Mouse (Mus musculus) G1E (cell line): Measurements from ENCODE around the gene 1700034J05Rik. TPM values are rescaled to one million over a fixed set of nuclear protein-coding genes. Genes with fewer than 3 reads are reported as not detected.

Experiments
- ATAC-seq: 2 replicates; pipeline ENCODE4 v1.8.0; 2016; ENCODE audit warnings: mild to moderate bottlenecking; ENCODE audit not compliant: insufficient number of reproducible peaks, poor library complexity, low FRiP score, severe bottlenecking; ENCODE audit errors: extremely low read depth
- DNase-seq: peaks from one replicate; pipeline ENCODE4 v3.0.0; 2012; ENCODE audit warnings: low spot score
- H3K27me3 ChIP-seq: 2 replicates; pipeline ENCODE4 v1.6.1; 2012; ENCODE audit warnings: mild to moderate bottlenecking, low read length, inconsistent platforms; ENCODE audit not compliant: insufficient read depth
- H3K36me3 ChIP-seq: replicated peaks from 2 replicates; pipeline ENCODE3; 2012; ENCODE audit warnings: mild to moderate bottlenecking, inconsistent platforms
- H3K4me1 ChIP-seq: 2 replicates; pipeline ENCODE4 v1.6.1; 2012; ENCODE audit warnings: low read depth, low read length, inconsistent platforms, mixed read lengths; ENCODE audit not compliant: insufficient read depth
- H3K4me3 ChIP-seq: 2 replicates; pipeline ENCODE4 v1.5.1; 2012; ENCODE audit warnings: low read depth, mild to moderate bottlenecking, inconsistent platforms, low read length, moderate library complexity, mixed read lengths
- H3K9me3 ChIP-seq: replicated peaks from 2 replicates; pipeline ENCODE4 v1.6.1; 2012; ENCODE audit warnings: inconsistent platforms
- CTCF ChIP-seq: IDR thresholded peaks from 2 replicates; pipeline ENCODE4 v1.5.1; 2012; ENCODE audit warnings: low read depth, low read length, inconsistent platforms, mixed read lengths
- GATA1 ChIP-seq: IDR thresholded peaks from 2 replicates; pipeline ENCODE4 v1.6.1; 2012; ENCODE audit warnings: borderline replicate concordance, low read length, inconsistent platforms, mixed read lengths
- GATA2 ChIP-seq: IDR thresholded peaks from 2 replicates; pipeline ENCODE4 v1.6.1; 2012; ENCODE audit warnings: low read depth, low read length, inconsistent platforms, borderline replicate concordance
- POLR2AphosphoS5 ChIP-seq: IDR thresholded peaks from 2 replicates; pipeline ENCODE4 v1.6.1; 2012; ENCODE audit warnings: low read depth, low read length, inconsistent platforms; ENCODE audit not compliant: insufficient replicate concordance
- TAL1 ChIP-seq: conservative IDR thresholded peaks from 2 replicates; pipeline ENCODE4 v1.6.1; 2012; ENCODE audit warnings: low read depth, low read length, inconsistent platforms, mixed read lengths
- polyA plus RNA-seq: library from polyadenylated mRNA; stranded (reverse); fragments of >175 nt; gene quantifications from 2 replicates; pipeline ENCODE4 v1.2.3, GENCODE M21; 2012
- total RNA-seq, 2 experiments: library from RNA; stranded (forward) in 1 of 2; stranded (reverse) in 1 of 2; fragments of 200-1000 nt in 1 of 2; fragments of >200 nt in 1 of 2; fragmentation: Nextera tagmentation in 1 of 2; gene quantifications; 2 replicates each; pipeline ENCODE4 v1.2.3; 2014 to 2017

The 1700034J05Rik gene
- total and polyA plus RNA-seq, 3 experiments: 0.11 TPM; not detected in 2

DNA sequence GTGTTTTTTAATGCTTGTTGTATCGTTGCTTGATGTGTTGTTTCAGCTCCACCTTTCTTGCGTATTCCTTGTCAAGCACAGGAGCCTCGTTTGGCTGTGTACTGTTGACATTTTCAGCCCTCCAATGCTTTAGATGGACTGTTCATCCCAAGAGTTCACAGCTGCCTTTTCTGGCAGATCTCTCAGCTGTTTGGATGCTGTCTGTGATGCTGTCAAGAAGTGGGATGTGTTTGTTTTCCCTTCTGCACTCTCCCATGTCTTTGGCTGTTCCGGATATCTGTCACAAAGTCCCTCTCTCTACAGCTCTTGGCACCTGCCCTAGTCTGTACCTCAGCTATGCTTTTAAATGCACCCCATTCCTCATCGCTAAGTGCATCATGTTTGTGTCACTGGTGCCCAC, 6.7 kb upstream of the 1700034J05Rik start:
- no peaks in the 10 kb centered on the region for H3K4me1 ChIP-seq
- no peaks in the 10 kb centered on the region for H3K36me3 ChIP-seq
- H3K27me3 ChIP-seq: peaks cover under 1% of the 10 kb centered on the region
- H3K9me3 ChIP-seq: no peaks in the 10 kb centered on the region
- no peak for DNase-seq
- no peak overlapping the region for H3K4me3 ChIP-seq
- no peak for ATAC-seq
- TF ChIP-seq POLR2AphosphoS5 (no peak), TAL1 (no peak), GATA1 (no peak)

DNA sequence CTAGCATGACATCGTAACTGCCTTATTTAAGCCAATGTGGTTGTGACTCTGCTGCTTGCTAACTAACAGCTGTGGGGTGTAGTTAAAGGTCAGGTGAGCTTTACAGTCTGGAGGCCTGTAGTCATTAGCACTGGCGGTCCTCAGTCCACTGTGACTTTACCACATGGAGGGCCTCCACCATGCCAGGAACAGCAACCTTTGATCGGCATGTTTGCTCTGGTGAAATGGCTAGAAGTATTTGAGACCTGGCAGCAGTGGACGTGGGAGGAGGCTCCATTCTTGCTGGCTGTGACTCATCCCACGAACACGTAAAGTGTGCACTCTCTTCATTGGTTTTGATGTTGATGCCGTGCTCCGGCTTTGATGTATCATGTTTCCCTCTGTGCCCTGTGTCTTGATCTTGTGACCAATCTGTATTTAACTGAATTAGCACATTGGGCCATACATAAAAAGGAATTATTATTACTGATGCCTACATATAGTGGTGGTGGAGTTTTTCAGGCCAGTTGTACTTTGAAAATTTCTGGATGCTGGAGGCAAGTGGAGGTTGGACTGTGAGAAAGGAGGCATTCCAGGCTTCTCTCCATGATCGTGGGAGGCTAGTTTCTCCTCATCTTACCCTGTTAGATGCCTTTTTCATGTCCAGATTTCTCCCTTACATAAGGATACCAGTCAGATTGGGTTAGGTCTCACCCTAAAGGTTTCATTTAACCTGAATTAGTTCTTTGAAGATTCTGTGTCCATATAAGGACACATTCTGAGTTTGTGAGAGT, 5.9 kb upstream of the 1700034J05Rik start:
- DNase-seq (no peak), ATAC-seq (no peak)
- TF ChIP-seq CTCF (no peak), GATA2 (no peak), GATA1 (no peak), TAL1 (no peak), POLR2AphosphoS5 (no peak)
- H3K27me3 ChIP-seq: peaks cover 3% of the 10 kb centered on the region
- no peaks in the 10 kb centered on the region for H3K4me1 ChIP-seq
- H3K9me3 ChIP-seq: no peaks in the 10 kb centered on the region
- H3K36me3 ChIP-seq: no peaks in the 10 kb centered on the region
- H3K4me3 ChIP-seq: no peak overlapping the region

DNA sequence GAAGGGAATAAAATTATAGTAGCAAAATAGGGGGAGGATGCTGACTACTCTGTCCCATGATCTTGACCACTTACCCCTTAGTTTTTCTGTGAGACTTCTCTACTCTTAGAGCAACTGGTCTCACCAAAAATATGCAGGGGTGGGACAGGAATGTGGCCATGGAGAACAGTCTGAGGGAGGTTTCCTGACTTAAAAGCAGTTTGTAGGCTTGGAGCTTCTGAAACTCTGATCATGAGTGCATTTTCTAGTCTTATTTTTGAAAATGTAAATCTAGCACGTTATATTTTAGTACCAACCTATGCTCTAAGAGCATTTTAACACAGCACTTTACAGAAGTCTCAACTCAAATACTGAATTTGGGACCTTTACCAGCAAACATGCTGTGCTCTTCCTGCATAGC, 4.5 kb upstream of the 1700034J05Rik start:
- H3K4me3 ChIP-seq: no peak overlapping the region
- ATAC-seq: no peak
- no peaks in the 10 kb centered on the region for H3K4me1 ChIP-seq
- peaks cover 3% of the 10 kb centered on the region for H3K27me3 ChIP-seq
- no peaks in the 10 kb centered on the region for H3K36me3 ChIP-seq
- TF ChIP-seq GATA2 (no peak), TAL1 (no peak)
- H3K9me3 ChIP-seq: no peaks in the 10 kb centered on the region
- no peak for DNase-seq

GRCm38 (mm10) chr6:146956961-146957360, 2.7 kb upstream of the 1700034J05Rik start:
- Histone ChIP-seq H3K9me3 (no peaks in the 10 kb centered on the region), H3K36me3 (no peaks in the 10 kb centered on the region), H3K4me1 (no peaks in the 10 kb centered on the region), H3K4me3 (no peak overlapping the region), H3K27me3 (peaks cover 3% of the 10 kb centered on the region)
- ATAC-seq (no peak), DNase-seq (no peak)
- TF ChIP-seq GATA1: no peak
- TF ChIP-seq TAL1: no peak
- no peak for TF ChIP-seq CTCF
- no peak for TF ChIP-seq GATA2
- TF ChIP-seq POLR2AphosphoS5: no peak

DNA sequence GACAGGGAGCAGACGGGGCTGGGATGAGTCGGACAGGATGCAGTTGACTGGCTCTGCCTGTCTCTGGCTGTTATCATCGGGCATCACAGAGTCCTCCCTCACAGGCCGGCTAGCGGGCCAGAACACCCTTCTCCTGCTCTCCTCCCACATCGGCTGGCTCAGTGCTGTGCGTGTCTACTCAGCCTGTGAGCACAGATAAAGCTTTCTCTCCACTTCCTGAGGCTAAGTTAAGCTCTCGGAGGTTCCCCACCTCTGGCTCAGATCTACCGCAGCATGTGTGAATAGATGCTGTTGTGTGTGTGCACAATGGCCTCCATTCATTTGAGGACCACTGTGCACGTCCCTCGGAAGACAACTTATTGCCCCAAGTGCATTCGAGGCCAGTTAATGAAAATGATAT, 1.7 kb upstream of the 1700034J05Rik start:
- H3K27me3 ChIP-seq: peaks cover 3% of the 10 kb centered on the region
- TF ChIP-seq CTCF: no peak
- TF ChIP-seq GATA2: no peak
- TF ChIP-seq TAL1: no peak
- ATAC-seq (no peak), DNase-seq (no peak)
- no peak overlapping the region for H3K4me3 ChIP-seq
- H3K4me1 ChIP-seq: no peaks in the 10 kb centered on the region
- no peaks in the 10 kb centered on the region for H3K36me3 ChIP-seq
- no peaks in the 10 kb centered on the region for H3K9me3 ChIP-seq

DNA sequence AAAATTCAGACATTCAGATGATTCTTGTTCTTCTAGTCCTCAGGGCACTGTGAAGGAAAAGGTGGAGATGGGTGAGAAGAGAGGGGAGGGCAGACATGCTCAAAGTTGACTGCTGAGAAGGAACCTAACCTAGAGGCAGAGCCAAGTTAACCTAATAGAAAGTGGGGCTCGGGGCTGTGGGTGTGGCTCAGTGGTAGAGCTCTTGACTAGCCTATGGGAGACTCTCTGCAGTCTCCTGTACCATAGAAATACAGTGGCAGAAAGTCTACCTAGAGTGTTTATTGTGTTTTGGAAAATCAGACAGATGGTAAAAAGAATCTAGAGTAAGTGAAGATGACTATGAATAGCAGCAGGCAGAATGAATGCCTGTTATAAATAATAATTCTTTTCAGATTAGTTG, 1.3 kb upstream of the 1700034J05Rik start:
- Histone ChIP-seq H3K4me1 (no peaks in the 10 kb centered on the region), H3K9me3 (no peaks in the 10 kb centered on the region), H3K36me3 (no peaks in the 10 kb centered on the region), H3K27me3 (peaks cover 3% of the 10 kb centered on the region), H3K4me3 (no peak overlapping the region)
- ATAC-seq (no peak), DNase-seq (no peak)
- no peak for TF ChIP-seq GATA2
- TF ChIP-seq TAL1: no peak
- TF ChIP-seq CTCF: no peak
- no peak for TF ChIP-seq GATA1
- no peak for TF ChIP-seq POLR2AphosphoS5

DNA sequence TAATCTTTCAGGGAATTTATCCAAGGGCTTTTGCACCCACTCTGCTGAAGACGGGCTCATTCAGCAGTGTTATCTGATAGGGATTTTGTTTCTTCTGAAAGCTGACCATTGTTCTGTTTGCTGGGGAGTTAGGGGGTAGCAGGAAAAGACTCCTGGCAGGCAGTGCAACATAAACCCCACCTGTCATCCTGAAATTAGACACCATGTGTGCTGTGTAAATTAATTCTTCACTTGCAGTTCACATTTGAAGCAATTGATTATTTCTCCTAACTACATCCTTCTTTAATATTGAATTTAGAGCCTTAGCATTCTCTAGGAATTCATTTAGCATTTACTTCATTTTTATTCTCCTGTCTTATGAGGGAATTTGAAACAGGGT, 3.8 kb downstream of the 1700034J05Rik start:
- Histone ChIP-seq H3K4me3 (no peak overlapping the region), H3K9me3 (no peaks in the 10 kb centered on the region), H3K4me1 (no peaks in the 10 kb centered on the region), H3K27me3 (no peaks in the 10 kb centered on the region; the same call in 1 of the 2 replicates), H3K36me3 (no peaks in the 10 kb centered on the region)
- TF ChIP-seq GATA2 (no peak), GATA1 (no peak), TAL1 (no peak), CTCF (no peak), POLR2AphosphoS5 (no peak)
- ATAC-seq (no peak), DNase-seq (no peak)
